Mouse (Mus musculus) left cerebral cortex, adult 8-10 months (tissue): ENCODE results near the gene Pdia5. TPM values are rescaled to one million over a fixed set of nuclear protein-coding genes. Genes with fewer than 3 reads are reported as not detected.

Experiments
- DNase-seq, 2 experiments: peaks; one replicate each; pipeline ENCODE4 v3.0.0; 2022; ENCODE audit warnings: low spot score in 2 of 2
- total RNA-seq, 4 experiments: library from RNA; stranded (reverse); gene quantifications; 2 replicates each; pipeline ENCODE4 v1.2.4; 2022

The Pdia5 gene
- total RNA-seq, 4 experiments from 2014 or later, result 2.9 to 5.8 (median 4.3) TPM

DNA sequence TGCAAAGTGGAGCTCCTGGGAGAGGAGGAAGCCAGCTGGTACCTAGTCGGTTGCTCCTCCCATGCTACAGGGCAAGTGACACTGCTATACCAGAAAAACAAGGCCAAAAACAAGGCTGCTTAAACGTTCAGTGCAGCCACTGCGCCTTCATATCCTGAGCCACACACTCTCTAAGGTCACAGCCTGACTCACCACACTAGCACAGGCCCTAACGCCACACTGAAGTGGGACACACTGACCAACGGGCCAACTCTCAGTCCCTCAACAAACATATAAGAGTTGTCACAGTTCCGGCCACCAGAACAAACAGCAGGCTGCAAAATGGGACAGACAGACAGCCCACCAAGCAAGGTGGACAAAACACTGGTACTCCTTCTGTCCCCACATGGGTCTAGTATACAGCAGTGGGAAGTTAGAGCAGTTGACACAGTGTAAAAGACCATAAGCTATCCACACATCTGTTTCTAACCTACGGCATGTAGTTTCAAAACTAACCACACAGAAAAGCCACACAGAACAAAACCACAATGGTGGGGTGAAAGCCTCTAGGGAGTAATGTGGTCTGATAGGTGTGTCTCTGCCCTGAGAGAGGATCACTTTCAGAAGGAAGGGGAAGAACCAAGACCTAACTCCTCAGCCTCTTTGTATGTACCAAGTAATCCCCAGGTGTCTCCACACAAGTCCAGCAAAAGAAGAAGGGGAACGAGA is 6.0 kb downstream of the Pdia5 start:
- DNase-seq, result no peak

DNA sequence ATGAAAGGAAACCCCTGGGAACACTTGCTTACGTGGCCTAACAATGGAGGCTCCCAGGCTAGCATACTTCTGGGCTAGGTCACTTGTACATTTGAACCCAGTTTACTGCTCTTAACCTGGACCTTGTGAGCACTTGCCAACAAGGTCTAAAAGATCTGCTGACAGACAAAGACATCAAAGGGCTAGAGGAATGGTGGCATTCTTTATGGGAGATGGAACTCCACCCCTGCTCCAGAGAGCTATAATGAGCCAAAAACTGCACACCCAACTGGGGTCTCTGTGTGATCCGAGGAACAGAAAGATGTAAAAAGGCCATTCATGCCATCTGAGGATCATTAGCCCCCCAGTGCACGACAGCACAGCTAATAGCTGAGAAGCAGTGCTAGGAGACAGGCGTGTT is 6.6 kb downstream of the Pdia5 start:
- DNase-seq, result no peak

- DNase-seq, result no peak
Measured at GRCm38 (mm10) chr16:35479301-35479700, 11.4 kb downstream of the Pdia5 start.

DNA sequence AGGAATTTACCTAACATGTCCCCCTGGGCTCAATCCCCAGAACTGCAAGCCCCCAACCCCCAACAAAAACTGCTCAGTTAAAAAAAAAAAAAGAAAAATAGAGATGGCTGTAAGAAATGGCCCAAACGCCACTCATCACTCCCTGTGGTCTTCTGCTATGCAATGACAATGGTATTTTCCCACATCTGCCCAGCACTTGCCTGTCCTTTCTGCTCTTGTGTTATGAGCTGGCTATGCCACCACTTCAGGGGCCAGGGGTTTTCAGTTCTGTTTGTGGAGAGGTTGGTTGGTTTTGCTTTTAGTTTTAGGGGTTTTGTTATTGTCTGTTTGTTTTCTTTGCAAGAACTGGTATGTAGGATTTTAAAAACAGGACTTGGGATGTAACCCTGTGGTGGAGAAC is 13.4 kb downstream of the Pdia5 start:
- no peak for DNase-seq

DNA sequence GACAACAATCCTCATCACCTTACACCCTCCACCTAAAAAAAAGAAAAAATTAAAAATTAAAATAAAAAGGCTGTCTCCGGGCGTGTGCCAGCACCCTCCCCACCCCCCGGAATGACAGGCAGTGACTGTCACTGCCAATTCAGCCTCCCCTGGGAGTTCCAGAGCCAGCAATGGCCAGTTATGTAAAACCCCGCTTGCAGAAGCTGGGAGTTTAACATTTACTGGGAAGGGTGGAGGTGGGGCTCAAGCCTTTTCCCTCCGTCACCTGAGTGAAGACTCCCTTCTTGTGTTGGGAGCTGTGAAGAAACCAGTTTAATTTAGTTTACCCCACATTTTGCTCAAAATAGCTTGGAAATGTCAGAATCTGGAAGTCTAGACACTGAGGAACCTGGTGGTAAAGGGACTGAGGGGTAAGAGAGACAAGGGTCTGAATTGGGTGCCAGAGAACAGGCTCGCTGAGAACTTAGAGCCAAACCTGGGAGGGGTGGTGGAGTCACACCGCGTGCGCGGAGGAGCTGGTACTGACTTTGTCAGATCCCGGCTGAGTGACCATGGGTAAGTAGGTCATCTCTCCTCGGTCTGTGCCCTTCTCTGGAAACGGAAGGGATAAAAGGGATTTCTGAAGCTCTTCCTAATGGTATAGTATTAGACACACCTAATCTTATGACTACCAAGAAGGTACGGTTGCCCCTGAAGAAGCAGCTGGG is 18.0 kb downstream of the Pdia5 start:
- no peak for DNase-seq

DNA sequence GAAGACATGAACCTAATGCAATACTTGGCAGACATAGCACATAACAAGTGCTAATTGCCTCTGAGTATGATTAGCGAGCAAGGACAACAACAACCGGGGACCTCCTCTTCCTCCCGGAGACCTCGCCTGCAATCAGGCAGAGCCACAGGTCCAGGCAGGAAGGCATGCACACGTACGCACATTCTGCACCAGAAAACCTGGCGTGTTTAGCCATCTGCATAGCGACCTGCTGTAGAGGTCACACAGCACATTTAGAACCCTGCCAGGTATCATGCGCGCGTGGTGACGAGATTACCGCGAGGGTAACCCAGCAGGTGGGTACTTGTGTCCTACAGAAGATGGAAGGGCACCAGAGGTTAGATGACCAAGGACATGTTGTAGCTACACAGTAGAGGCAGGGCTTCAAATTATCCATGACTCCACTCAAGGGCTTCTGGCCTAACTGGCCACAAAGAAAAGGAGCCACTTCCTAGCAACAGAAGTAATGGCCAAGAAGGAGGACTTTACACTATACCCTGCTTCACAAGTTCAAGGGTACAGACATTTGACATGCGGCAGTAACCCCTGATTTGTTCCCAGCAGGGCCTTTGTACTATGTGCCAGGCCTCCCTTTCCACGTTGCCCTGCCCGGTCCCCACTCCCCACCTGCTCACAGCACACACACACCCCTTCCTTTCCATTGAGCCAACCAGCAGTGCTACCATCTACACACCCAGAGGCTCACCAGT is 18.7 kb downstream of the Pdia5 start:
- DNase-seq, result no peak

GRCm38 (mm10) chr16:35470983-35471382 is 19.7 kb downstream of the Pdia5 start:
- DNase-seq, result no peak

GRCm38 (mm10) chr16:35470096-35470495 is 20.6 kb downstream of the Pdia5 start:
- no peak for DNase-seq

GRCm38 (mm10) chr16:35469016-35469415 is 21.7 kb downstream of the Pdia5 start:
- DNase-seq, result no peak

GRCm38 (mm10) chr16:35467044-35467443 is 23.6 kb downstream of the Pdia5 start:
- DNase-seq, result no peak

DNA sequence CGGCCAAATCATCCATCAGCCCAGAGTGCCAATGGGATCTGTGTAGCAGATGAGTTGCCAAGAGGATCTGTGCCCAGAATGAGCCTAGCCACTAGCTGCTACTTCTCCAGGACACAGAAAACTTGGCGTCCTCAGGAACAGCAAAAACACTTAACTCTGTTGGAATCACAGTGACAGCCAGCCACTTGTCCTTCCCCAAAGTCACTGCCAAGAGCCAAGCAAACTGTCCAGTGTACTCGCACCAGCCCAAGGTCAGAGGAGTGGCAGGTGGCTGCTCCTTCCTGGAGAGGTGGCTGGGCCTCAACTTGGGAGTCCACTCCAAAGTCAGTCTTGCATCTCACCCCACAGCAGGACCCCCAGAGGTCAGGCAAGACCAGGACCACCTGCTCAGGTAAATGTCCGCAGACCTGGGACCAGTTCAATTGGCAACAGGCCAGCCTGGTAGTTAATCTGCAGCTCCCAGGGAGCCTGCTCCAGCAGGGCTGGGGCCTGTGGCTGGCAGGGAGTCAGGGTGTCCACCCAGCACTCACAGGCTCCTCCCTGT is 24.8 kb downstream of the Pdia5 start:
- no peak for DNase-seq

DNA sequence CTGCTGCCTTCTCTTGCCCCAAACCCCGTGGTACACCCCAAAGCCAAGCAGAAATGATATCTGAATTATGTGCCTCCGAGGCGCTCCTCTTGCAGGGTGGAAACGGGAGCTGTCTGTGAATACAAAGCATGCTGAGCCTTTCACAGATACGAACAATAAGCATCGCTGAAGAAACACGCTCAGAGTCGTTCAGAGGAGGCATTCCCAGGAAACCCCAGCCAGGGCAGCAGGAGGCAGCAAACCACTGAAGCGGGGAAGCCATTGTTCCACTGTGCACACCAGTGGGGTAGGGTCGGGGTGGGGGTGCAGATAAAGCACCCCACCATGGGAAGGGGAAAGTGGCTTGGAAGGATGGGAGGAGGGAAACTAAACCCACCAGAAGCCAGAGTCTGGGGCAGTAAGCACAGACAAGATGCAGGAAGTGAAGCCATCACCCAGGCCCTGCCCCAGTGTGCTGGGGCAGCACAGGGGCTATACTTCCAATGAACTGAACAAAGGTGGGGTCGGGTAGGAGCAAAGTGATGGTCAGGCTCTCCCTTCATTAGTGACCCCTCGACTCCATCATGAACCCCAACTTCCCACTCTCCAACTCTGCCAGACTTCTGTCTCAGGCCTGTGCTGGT is 25.9 kb downstream of the Pdia5 start:
- no peak for DNase-seq

GRCm38 (mm10) chr16:35463708-35464107 is 27.0 kb downstream of the Pdia5 start:
- DNase-seq, result no peak

- DNase-seq, result no peak
Measured at GRCm38 (mm10) chr16:35462955-35463354, 27.7 kb downstream of the Pdia5 start.

DNA sequence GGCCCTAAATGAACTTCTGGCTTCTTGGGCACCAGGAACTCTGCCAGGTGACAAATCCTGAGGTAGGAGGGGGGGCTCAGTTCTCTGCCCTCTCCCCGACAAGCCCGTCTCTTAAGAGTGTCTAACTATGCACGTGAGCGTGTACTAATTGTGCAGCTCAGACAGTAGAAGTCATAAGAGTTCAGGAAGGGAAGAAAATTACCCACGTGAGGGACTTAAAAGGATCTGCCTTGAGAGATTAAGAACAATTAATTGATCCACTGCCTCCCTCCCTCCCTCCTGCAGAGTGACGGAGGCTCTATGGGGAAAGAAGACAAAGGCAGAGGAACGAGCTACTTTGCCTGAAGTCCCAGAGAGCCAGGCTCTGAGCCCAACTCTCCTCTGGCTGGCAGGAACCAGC is 31.1 kb downstream of the Pdia5 start:
- no peak for DNase-seq

DNA sequence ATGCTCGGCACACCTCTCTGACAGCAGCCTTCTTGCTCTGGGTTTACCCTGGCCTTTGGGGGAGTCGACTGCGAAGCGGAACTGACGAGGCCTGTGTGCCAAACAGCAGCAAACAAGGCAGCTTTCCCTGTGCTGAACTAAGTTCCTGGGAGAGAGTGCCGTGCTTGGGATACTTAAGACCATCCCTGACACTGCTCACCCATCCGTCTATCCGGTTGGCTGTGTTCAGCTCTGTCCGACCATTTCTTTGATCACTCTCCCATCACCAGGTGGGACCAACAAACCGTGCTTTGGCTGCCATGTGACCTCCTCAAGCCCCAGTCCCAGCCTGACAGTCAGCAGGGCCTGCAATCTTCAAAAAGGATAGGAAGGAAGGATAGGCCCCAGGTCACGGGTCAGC is 32.4 kb downstream of the Pdia5 start:
- DNase-seq, result no peak

- no peak for DNase-seq
Measured at GRCm38 (mm10) chr16:35457488-35457887, 33.2 kb downstream of the Pdia5 start.

GRCm38 (mm10) chr16:35457011-35457419 is 33.7 kb downstream of the Pdia5 start:
- no peak for DNase-seq

DNA sequence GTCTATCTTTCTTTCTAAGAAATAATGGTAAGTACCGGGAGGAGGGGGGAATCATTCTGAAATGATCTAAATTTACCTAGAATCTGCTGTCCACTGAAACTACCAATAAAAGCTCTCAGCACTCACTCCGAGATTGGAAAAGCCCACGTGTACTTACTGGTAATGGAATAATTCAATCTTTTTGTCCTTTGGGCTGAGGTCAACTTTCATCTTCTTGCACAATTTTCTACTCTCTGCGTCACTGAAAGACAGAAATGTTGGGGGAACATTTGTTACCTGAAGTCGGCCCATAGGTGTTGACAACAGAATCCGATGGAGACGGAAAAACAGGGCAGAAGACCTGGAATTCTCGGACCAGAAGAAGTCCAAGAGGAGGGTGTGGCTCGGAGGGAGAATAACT is 34.4 kb downstream of the Pdia5 start:
- DNase-seq, result no peak

DNA sequence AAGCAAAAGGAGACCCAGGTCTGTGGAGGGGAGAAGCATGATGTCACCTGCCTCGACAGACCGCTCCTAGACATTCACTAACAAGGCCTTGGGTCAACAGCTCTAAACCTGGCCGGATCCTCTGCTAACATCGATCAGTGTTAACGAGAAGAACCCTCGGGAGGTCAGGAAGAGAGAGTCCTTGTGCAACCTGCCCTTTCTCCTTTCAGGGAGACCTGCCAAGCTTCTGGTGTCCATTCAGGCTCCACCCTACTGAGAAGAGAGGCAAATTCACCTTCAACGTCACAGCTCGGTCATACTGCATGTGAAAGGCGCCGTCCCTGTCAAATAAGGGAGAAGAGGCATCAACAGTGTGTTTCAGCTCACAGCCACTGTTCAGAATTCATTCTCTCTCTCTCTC is 34.9 kb downstream of the Pdia5 start:
- no peak for DNase-seq

- DNase-seq, result no peak
Measured at GRCm38 (mm10) chr16:35450018-35450630, 40.5 kb downstream of the Pdia5 start.
